Mouse (Mus musculus): ENCODE measurements at regions not wholly inside any gene's neighbourhood (a gene's known extent, or its start where the extent isn't known, plus 50 kb on each side); places are given as distances from the start of the nearest gene placed in this dataset.

DNA sequence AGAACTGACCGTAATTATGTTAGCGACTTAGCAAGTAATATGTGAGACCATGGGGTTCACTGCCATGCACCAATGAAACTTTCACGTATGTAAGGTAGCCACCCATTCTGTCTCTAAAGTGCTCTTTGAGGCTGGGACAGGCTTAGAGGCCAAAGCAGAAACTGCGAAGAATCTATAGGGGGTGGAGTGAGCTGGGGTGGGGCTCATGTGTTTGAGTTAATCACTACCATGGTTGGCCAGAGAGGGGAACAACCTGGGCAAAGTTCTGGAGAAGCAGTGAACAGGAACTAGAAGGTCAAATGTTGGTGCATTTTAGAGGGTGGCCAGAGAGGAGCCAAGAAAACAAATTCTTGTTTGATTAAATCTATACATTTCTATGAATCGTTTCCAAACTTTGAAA, 136.4 kb downstream of the Tmem17 start:
- TF ChIP-seq POLR2A (IDR thresholded peaks at IDR 0.05; ENCODE audit: low read depth, low read length), result no peak
- no peak for TF ChIP-seq CTCF (IDR thresholded peaks at IDR 0.05; ENCODE audit: extremely low read depth, insufficient read depth, insufficient read length, insufficient replicate concordance)

Data from spleen, adult 2 months (tissue).